Mouse (Mus musculus) naive thymus-derived CD4-positive, alpha-beta T cell, adult 2 months (primary cell): ENCODE measurements around the gene Plod2.

Source experiments
- DNase-seq: peaks from one replicate; pipeline ENCODE4 v3.0.0-alpha.2; 2011; ENCODE audit warnings: low read depth

The Plod2 gene

DNA sequence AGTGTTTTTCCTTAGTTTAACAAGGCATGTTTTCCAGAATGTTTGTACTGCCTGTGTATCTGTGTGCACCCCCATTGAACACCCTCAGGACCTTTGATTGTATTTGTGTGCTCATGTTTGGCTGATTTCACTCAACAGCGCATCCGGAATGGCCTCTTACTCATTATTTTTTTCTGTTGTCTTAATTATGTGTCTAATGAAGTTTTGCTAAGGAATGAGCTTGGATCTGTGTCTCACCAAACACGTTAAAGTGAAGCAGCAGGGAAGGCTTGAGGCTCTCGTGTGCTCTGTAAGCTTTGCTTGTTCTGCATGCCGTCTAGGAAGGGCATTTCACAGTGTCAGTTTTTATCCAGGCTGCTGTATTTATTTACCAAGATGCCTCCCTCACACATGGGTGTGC is 59.5 kb downstream of the Plod2 start:
- DNase-seq: no peak

DNA sequence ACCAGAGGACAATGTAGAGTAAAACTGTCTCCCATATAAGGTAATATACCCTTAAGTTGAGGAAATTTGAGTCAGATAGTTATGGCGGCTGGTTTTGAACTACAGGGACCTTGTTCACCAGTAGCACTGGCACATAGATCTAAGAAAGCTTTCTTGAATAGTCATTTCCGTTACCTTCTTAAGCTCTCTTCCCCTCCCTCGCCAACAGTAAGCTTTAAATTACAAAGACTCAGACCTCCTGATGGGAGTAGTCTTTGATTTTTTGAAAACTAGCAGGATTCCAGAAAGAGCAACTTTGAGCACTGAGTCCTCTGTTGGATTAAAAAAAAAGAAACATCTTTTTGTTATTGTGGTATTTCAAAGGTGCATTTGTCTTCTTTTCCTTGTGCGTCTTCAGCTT is 61.5 kb downstream of the Plod2 start:
- no peak for DNase-seq

GRCm38 (mm10) chr9:92610628-92611267 is 68.7 kb downstream of the Plod2 start:
- peak; percentile 4 for DNase-seq

- no peak for DNase-seq
Observed at GRCm38 (mm10) chr9:92612641-92613040, 70.6 kb downstream of the Plod2 start.

DNA sequence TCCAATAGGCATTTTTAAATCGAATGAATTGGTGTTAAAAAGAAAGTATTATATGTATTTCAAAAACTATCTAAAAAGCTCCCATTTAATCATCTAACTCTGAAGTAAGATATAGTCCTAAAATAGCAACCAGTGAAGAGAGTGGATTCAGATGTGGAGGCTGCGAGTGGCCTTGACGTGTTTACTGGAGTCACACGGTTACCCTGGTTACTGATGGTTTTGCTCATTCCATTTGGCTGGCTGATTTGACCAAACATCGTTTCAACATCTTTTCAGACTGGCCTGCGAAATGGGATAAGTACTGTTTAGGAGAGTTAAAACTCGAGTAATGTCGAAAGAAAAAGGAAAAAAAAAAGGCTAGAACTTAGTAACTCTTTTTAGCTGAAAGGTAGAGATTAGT is 71.2 kb downstream of the Plod2 start:
- DNase-seq: no peak

GRCm38 (mm10) chr9:92616418-92616817 is 74.4 kb downstream of the Plod2 start:
- DNase-seq: no peak

DNA sequence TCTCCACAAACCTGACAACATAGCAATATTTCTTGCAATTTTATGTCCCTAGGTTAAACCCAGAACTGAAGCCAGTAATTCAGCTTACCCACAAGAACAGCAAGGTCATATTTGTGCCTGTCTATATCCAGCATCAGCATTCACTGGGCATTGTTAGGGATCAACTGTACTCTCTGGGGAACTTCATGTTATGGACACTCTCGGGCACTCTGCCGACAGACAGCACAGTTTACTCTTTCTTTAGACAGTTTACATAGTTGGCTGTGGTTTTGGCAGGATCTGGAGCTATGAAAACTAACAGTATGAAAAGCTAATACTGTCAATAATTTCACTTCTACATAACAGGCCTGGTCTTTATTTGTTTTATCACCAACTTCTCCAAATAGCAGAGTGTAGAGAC is 75.4 kb downstream of the Plod2 start:
- DNase-seq: no peak

- no peak for DNase-seq
Observed at GRCm38 (mm10) chr9:92620088-92620487, 78.1 kb downstream of the Plod2 start.

GRCm38 (mm10) chr9:92621246-92621645 is 79.2 kb downstream of the Plod2 start:
- no peak for DNase-seq

- DNase-seq: no peak
Observed at GRCm38 (mm10) chr9:92621878-92622282, 79.9 kb downstream of the Plod2 start.

GRCm38 (mm10) chr9:92634792-92635191 is 92.8 kb downstream of the Plod2 start:
- no peak for DNase-seq

- no peak for DNase-seq
Observed at GRCm38 (mm10) chr9:92639200-92639897, 97.3 kb downstream of the Plod2 start.

- DNase-seq: no peak
Observed at GRCm38 (mm10) chr9:92641717-92642116, 99.7 kb downstream of the Plod2 start.
